Mouse (Mus musculus) embryonic stem cell, embryonic (primary cell): ENCODE measurements around the gene Brms1.

Source experiments
- CTCF ChIA-PET, 4 experiments: fragments of 300-600 bp in 2 of 4; fragments of 350-600 bp in 2 of 4; sonication (Branson Sonifier 250); formaldehyde crosslinking; loops; one replicate each; lab custom pipeline; 2022; ENCODE audit warnings: inconsistent platforms in 2 of 4; lab: Charles Lee
- POLR2A ChIA-PET, 4 experiments: fragments of 300-600 bp in 2 of 4; fragments of 350-600 bp in 2 of 4; sonication (Branson Sonifier 250); formaldehyde crosslinking; loops; one replicate each; lab custom pipeline; 2022; ENCODE audit warnings: antibody characterized with exemption in 4 of 4, inconsistent platforms in 1 of 4; lab: Charles Lee

Gene Brms1

DNA sequence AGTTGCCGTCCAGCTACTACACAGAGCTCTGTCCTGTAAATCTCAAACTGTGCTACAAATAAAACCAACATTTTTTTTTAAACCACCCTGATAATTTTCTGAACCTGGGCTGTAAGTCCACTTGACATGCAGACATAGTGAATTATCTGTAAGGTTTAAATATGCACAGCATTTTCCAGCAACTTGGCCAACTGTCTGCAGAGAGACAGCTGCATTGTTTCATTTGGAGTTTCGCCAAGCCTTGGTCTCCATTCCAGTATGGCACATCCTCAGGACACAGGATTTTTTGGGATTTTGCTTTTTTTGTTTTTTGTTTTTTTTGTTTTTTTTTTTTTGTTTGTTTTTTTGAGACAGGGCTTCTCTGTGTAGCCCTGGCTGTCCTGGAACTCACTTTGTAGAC, 19.7 kb upstream of the Brms1 start:
- POLR2A ChIA-PET = interaction anchor here in 3 of 4 experiments (0.7 to 6.5 kb wide), 6 partner anchors 8 to 473 kb away, joined by 3 to 77 read pairs (median 4); partner anchors contain the start of genes AC124502.3 (in 2 of the 3) and B4gat1 (in 2 of the 3)

DNA sequence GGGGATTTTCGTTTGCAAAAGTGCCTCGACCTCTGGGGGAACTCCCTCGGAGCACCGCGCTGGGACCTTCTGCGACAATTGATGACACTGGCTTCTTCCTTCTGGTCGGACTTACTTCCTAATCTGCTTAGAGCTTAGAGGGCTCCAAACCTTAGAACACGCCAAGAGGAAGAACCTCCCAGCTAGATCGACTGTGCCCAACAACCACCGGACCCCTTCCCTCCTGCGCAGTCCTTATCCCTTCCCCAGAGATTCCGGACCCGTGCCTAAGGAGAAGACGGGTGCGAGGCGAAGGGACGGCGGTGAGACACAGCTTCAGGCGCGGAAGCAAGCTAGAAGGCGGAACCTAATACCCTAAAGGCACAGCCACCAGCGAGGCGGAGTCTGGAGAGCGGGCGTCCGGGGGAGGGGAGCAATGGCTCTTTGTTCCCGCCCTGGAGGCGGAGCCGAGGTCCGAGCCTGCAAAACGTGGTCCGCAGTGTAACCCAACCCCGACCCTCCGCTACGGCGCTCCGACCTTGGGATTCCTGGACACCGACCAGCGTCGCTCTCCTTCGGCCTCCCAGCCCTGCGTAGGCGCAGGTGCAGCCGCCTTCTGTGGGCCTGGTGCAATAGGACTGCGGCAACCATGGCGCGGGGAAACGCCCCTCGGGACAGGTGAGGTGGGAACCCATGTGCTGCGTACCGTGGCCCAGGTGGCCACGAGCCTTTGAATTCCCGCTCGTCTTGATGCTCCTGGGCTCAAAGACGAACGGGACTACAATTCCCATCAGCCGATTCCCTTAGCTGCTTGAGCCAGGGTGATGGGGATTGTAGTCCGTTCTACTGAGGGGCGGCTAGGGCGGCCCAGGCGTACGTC, 17.3 kb upstream of the Brms1 start, which contains the start of gene Slc29a2:
Slc29a2 (plus strand) TSS at position 240 of the 859 bp plus-strand sequence.
- ChIA-PET CTCF (interaction anchor here in 3 of 4 experiments (0.6 to 2.9 kb wide), 19 partner anchors 9 to 580 kb away, joined by 3 to 21 read pairs (median 4); partner anchors contain the start of genes AC124502.3 (in 1 of the 3), B4gat1 (in 1 of the 3) and Yif1a (in 1 of the 3)), POLR2A (interaction anchor here in 3 of 4 experiments (0.6 to 6.5 kb wide), 76 partner anchors 7 to 1038 kb away, joined by 3 to 77 read pairs (median 4); partner anchors contain the start of genes AC124502.3 (in 3 of the 3), B4gat1 (in 3 of the 3), Rin1 (in 3 of the 3) and Brms1 (in 2 of the 3))

More for the DNA sequence above, 19.7 kb upstream of the Brms1 start:
- CTCF ChIA-PET = interaction anchor here in 2 of 4 experiments (0.9 to 1.2 kb wide), 3 partner anchors 30 to 40 kb away, joined by 3 to 4 read pairs (median 3); no protein-coding TSS in a partner anchor

DNA sequence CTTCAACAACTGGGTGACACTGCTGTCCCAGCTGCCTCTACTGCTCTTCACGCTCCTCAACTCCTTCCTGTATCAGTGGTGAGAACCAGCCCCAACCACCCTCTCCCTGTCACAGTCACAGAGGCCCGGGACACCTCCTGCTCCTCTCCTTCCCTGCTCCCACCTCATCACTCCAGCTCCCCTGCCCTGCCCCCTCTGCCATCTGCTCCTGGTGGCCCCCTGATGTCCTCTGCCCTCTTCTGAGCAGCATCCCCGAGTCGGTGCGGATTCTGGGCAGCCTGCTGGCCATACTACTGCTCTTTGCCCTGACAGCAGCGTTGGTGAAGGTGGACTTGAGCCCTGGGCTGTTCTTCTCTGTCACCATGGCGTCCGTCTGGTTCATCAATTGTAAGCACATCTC, 15.0 kb upstream of the Brms1 start:
- ChIA-PET CTCF (interaction anchor here in 1 of 4 experiments (2.9 kb wide), 1 partner anchor 46 kb away, joined by 11 read pairs; no protein-coding TSS in a partner anchor), POLR2A (interaction anchor here in 2 of 4 experiments (0.7 to 6.5 kb wide), 6 partner anchors 10 to 62 kb away, joined by 3 to 77 read pairs (median 9); partner anchors contain the start of genes AC124502.3 (in 1 of the 2), B4gat1 (in 1 of the 2), Rin1 (in 1 of the 2) and Yif1a (in 1 of the 2))

DNA sequence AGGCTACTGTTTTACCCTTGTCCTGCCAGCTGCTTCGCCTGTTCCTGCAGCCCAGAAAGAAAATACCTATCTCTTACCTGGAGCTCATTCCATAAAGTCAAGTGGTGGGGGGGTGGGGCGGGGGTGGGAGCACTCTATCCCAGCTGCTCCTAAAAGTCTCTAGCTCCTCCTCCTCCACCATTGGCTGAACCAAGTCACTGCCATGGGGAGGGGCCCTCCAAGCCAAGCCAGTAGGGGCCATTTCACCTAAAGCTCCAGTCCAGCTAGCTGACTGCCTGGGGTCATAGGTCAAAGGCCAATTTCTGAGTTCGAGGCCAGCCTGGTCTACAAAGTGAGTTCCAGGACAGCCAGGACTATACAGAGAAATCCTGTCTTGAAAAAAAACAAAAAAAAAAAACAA, 8.5 kb upstream of the Brms1 start:
- POLR2A ChIA-PET = interaction anchor here in 3 of 4 experiments (0.6 to 8.3 kb wide), 20 partner anchors 8 to 71 kb away, joined by 3 to 77 read pairs (median 4); partner anchors contain the start of genes Brms1 (in 2 of the 3), Rin1 (in 2 of the 3), Slc29a2 (in 2 of the 3) and Mrpl11 (in 1 of the 3)

DNA sequence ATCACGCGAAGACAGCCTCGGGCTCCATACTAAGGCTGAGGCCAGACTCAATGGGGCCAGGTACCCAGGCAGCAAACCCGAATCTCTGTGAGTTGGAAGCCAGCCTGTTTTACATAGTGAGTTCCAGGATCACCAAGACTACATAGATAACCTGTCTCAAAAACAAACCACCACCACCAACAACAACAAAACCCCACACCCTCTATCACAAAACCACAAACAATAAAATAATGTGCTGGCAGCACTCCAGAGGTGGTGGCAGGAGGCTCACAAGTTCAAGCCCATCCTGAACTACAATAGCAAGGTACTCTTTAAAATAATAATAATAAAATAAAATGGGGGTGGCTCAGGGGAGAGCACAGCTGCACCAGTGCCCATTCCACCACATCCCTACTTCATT, 4.6 kb upstream of the Brms1 start:
- POLR2A ChIA-PET = interaction anchor here in 2 of 4 experiments (0.6 to 8.3 kb wide), 11 partner anchors 9 to 951 kb away, joined by 3 to 77 read pairs (median 3); partner anchors contain the start of genes Cd248 (in 1 of the 2), Mrpl11 (in 1 of the 2) and Slc29a2 (in 1 of the 2)

More for the DNA sequence above, 8.5 kb upstream of the Brms1 start:
- CTCF ChIA-PET = interaction anchor here (0.6 to 2.3 kb wide), 14 partner anchors 9 to 303 kb away, joined by 3 to 8 read pairs (median 4); partner anchors contain the start of genes Rin1 (in 1 of the 4) and Slc29a2 (in 1 of the 4)

DNA sequence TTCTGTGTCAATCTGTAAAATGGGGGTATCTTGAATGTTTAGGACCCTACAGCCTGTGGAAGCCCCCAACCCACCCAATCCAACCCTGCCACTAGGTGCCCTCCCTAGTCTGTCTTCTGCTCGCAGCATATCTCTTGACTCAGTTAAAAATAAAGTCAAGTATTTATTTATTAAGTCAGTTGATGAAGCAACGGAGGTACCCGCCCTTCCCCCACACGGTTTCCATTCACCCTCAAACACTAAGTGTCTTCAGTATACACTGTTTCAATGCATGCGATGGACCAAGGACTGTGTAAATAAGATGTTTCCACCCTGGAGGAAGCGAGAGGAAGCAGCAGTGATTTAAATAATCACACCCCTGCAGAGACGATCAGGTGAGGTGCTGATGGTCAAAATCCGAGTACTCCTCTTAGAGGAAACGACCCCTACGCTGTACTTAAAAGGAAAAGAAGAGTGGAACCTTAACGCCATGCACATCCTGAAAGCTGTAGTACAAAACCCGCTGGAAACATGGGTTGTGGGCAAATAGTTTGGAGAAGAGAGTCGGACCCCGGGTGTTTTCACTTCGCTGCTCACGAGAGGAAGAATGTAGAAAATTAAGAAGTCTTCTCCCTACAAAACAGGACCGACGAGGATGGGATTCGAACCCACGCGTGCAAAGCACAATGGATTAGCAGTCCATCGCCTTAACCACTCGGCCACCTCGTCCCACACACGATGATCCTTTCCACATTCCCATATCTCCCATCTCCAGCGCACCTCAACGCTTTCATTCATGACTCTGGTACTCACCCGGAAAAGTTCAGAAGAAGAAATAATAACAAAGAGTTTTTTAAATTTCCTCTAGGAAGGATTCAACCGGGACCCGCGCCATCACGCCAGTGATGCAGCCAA, 3.2 kb upstream of the Brms1 start:
- ChIA-PET CTCF (interaction anchor here in 3 of 4 experiments (0.6 to 4.6 kb wide), 19 partner anchors 9 to 755 kb away, joined by 3 to 77 read pairs (median 4); partner anchors contain the start of genes Rin1 (in 2 of the 3), Ankrd13d (in 1 of the 3) and Slc29a2 (in 1 of the 3)), POLR2A (interaction anchor here (0.6 to 8.3 kb wide), 40 partner anchors 8 to 417 kb away, joined by 3 to 96 read pairs (median 4); partner anchors contain the start of genes Rin1 (in 3 of the 4), Slc29a2 (in 2 of the 4), AI837181 (in 1 of the 4) and Cd248 (in 1 of the 4))

More for the DNA sequence above, 4.6 kb upstream of the Brms1 start:
- CTCF ChIA-PET = interaction anchor here (0.6 to 1.8 kb wide), 8 partner anchors 11 to 433 kb away, joined by 3 to 10 read pairs (median 3); partner anchors contain the start of genes Rin1 (in 3 of the 4) and Slc29a2 (in 1 of the 4)

DNA sequence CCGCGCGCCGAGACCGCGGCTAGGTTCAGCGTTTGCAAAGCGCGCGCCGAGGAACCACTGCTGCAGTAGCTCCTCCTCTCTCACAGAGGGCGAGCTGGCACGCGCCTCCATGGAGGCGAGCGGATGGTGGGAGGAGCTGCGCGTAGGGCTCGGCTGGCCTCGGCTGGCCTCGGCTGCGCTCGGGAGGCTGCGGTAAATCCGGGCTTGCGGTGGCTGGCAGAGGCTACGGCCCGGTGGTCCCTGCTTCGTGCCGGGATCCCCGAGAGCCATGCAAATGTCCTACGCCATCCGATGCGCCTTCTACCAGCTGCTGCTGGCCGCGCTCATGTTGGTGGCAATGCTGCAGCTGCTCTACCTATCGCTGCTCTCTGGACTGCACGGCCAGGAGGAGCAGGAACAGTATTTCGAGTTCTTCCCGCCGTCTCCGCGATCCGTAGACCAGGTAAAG, 2.4 kb upstream of the Brms1 start, which contains the start of the genes B4gat1 and AC124502.3:
B4gat1 (plus strand) TSS at position 118 of the 448 bp plus-strand sequence.
AC124502.3 (plus strand) TSS at position 183 of the 448 bp plus-strand sequence.
- ChIA-PET POLR2A (interaction anchor here (0.6 to 8.3 kb wide), 49 partner anchors 9 to 940 kb away, joined by 3 to 96 read pairs (median 4); partner anchors contain the start of genes Rin1 (in 3 of the 4), Slc29a2 (in 2 of the 4), AI837181 (in 1 of the 4) and Cd248 (in 1 of the 4)), CTCF (interaction anchor here (0.5 to 4.6 kb wide), 28 partner anchors 8 to 756 kb away, joined by 3 to 77 read pairs (median 4); partner anchors contain the start of genes Rin1 (in 3 of the 4), Ankrd13d (in 1 of the 4), Cd248 (in 1 of the 4) and Slc29a2 (in 1 of the 4))

DNA sequence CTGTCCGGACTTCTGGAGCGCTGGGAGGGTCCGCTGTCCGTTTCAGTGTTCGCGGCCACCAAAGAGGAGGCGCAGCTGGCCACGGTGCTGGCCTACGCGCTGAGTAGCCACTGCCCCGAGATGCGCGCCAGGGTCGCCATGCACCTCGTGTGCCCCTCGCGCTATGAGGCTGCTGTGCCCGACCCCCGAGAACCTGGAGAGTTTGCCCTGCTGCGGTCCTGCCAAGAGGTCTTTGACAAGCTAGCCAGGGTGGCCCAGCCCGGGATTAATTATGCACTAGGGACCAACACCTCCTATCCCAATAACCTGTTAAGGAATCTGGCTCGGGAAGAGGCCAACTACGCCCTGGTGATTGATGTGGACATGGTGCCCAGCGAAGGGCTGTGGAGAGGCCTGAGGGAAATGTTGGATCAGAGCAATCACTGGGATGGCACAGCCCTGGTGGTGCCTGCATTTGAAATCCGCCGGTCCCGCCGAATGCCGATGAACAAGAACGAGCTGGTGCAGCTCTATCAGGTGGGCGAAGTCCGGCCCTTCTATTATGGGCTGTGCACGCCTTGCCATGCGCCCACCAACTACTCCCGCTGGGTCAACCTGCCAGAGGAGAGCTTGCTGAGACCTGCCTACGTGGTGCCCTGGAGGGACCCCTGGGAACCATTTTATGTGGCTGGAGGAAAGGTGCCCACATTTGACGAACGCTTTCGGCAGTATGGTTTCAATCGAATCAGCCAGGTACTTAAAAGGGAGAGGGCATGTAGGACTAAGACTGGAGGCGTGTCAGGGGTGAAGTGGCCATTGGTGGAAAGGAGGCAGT, 1.6 kb upstream of the Brms1 start:
- ChIA-PET POLR2A (interaction anchor here (0.6 to 8.3 kb wide), 38 partner anchors 8 to 385 kb away, joined by 3 to 96 read pairs (median 4); partner anchors contain the start of genes Rin1 (in 3 of the 4), Slc29a2 (in 2 of the 4), AI837181 (in 1 of the 4) and Dpp3 (in 1 of the 4)), CTCF (interaction anchor here (0.7 to 4.6 kb wide), 18 partner anchors 10 to 112 kb away, joined by 3 to 77 read pairs (median 4); partner anchors contain the start of genes Rin1 (in 3 of the 4) and Slc29a2 (in 1 of the 4))

DNA sequence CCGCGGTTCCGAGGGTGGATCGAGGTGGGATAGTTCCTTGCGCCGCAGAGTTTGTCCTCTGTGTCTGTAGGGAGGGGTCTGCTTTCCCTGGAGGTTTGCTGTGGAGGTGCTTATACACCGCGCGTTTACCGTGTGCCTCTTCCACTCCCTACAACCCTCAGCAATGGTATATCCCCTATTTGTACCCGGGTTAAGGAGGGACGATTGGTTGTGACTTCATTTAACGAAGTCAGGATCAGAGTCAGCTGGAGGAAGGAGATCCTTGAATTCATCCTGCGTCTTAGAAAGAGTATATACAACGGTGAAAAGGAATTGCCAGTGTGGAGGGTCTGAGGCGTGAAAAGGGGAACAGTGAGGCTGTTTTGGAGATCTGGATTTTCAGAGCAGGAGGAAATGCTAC, 434 bp downstream of the Brms1 start:
- CTCF ChIA-PET = interaction anchor here (0.6 to 4.6 kb wide), 8 partner anchors 10 to 724 kb away, joined by 3 to 77 read pairs (median 3); partner anchors contain the start of genes Rin1 (in 1 of the 4) and Yif1a (in 1 of the 4)
- POLR2A ChIA-PET = interaction anchor here in 3 of 4 experiments (1.0 to 7.3 kb wide), 14 partner anchors 9 to 416 kb away, joined by 3 to 96 read pairs (median 4); partner anchors contain the start of genes Rin1 (in 2 of the 3), Slc29a2 (in 2 of the 3), Cd248 (in 1 of the 3) and Rce1 (in 1 of the 3)

DNA sequence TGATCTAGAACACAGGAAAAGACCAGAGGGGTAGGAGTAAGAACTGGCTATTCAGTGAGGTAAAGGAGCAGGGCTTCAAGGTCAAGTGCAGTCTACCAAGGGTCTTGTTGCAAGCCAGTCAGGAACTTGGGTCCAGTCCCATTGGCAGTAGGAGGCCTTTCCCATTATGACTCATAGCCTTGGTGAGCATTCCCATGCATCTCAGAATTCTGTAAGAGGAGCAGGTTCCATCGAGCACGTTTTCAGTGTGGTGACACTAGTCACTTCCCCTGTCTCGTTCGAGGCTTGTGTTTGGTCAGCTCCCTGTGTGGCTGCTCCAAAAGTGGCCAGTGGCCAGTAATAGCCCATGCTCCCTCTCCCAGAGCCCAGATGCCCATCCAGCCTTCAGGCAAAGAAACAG, 4.4 kb downstream of the Brms1 start:
- ChIA-PET POLR2A (interaction anchor here (0.6 to 2.2 kb wide), 12 partner anchors 8 to 306 kb away, joined by 3 to 8 read pairs (median 3); partner anchors contain the start of genes Slc29a2 (in 3 of the 4) and Cd248 (in 1 of the 4)), CTCF (interaction anchor here in 1 of 4 experiments (0.7 to 1.2 kb wide), 3 partner anchors 9 to 43 kb away, joined by 3 read pairs; partner anchors contain the start of gene Yif1a)

DNA sequence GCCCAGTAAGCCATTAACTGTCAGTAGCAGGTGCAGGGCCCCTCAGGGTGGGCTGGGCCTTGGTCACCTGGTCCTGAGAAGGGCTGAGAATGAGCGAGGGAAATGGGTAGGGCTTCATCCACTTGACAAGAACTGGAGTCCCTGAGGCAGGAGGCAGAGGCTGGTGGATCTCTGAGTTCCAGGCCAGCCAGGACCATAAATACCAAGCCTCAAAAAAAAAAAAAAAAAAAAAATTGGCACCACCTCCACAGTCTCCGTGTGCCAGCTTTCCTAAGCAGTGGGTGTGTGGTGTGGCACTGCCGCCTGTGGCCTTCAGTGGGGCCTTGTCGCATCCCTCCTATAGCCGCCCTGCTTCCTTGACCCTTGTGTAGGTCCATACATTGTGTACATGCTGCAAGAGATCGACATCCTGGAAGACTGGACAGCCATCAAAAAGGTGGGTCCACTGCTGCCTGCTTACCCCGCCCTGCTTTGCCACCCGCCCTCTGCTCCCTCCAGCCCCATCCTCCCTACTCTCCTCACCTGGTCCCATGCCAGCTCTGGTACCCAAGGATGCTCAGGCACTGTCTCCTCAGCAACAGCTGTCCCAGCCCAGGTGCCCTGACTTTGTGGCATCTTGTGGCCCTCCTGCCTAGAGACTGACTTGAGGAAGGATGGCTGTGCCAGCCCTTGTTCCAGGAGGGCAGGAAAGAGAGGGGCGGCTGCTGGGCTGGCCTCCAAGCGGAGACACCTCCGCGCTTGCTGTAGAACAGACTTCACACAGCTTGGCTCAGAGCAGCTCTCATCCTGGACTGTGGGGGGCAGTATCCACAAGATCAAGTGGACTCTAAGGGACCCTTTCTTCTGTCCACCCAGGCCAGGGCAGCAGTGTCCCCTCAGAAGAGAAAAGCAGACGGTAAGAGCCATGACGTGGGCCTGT, 7.2 kb downstream of the Brms1 start:
- ChIA-PET CTCF (interaction anchor here in 3 of 4 experiments (0.5 to 11.3 kb wide), 9 partner anchors 8 to 103 kb away, joined by 3 to 201 read pairs (median 6); partner anchors contain the start of genes AC124502.3 (in 1 of the 3), B4gat1 (in 1 of the 3), Brms1 (in 1 of the 3) and Cd248 (in 1 of the 3)), POLR2A (interaction anchor here in 3 of 4 experiments (0.5 to 9.3 kb wide), 10 partner anchors 7 to 260 kb away, joined by 3 to 96 read pairs (median 4); partner anchors contain the start of genes AC124502.3 (in 3 of the 3), B4gat1 (in 3 of the 3), Slc29a2 (in 2 of the 3) and Brms1 (in 1 of the 3))

DNA sequence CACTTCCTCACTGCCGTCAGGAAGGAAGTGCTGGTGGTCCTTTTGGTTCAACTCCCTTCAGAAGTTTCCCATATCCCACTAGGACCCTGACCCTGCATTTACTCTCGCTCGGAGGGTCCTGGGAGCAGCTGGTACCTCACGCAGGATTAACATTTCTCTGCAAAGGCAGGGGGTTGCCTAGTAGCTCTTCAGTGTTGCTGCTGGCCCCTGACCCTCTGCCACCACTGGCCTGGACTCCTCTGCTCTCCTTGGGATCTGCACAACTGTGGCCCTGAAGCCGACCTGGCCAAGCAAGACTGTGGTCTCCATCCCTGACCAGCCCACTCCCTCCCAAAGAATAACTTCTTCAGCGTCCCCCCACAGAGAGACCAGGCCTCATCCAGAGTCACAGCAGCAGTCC, 8.2 kb downstream of the Brms1 start:
- POLR2A ChIA-PET = interaction anchor here in 3 of 4 experiments (0.6 to 9.3 kb wide), 14 partner anchors 8 to 59 kb away, joined by 3 to 96 read pairs (median 5); partner anchors contain the start of genes AC124502.3 (in 3 of the 3), B4gat1 (in 3 of the 3), Brms1 (in 1 of the 3) and Slc29a2 (in 1 of the 3)

More for the DNA sequence above, 8.2 kb downstream of the Brms1 start:
- CTCF ChIA-PET = interaction anchor here in 3 of 4 experiments (0.6 to 11.3 kb wide), 18 partner anchors 8 to 102 kb away, joined by 3 to 201 read pairs (median 7); partner anchors contain the start of genes Brms1 (in 2 of the 3), AC124502.3 (in 1 of the 3), B4gat1 (in 1 of the 3) and Cd248 (in 1 of the 3)
